Comparison of ENCODE assay signal across 20 mouse cellular contexts in the genomic region with DNA sequence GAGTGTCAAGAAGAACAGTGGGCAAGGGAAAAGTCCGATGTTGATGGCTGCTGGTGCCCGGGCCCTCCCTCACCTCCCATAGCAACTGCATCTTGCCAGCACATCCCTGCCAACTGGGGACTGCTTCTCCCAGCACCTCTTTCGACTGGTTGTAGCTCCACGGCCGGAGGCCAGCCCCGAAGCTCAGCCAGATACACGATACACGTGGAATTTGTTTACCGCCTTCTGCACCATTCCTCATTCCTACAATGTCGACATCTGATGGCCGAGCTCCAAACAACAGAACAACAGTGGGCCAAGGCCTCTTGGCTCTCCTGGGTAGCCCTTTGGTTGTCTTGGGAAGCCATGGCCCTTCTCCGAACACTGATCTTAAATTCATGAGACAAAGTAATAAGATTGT.
DNase-seq lines count a peak whose midpoint lies in the region; ATAC-seq lines count a peak whose summit lies in the region.
"Had no signal": no experiment of that assay in that cellular context is flagged by ENCODE, and none has a peak within 500 bp of the region (broad histone marks: within the 10 kb centered on the region; RNA-seq: fewer than 3 reads in every experiment).

No protein-coding gene starts in this region.

- peak; percentile 92 for DNase-seq in heart, adult 11 months
- no peak for DNase-seq in heart, embryonic 10.5 days (ENCODE audit: low spot score)
- peak; percentile 46 for DNase-seq in lung, postnatal 36 days
- no peak for DNase-seq in lung, postnatal 25 days (ENCODE audit: low spot score)
- DNase-seq in gastrocnemius, adult 8-10 months (ENCODE audit: low spot score in 2 of 2) = peak; percentile 17 to 61
- no peak for DNase-seq in cerebellum, adult 9-11 months
- DNase-seq: B cell, adult 2 months; cerebellum, adult 2 months; heart, postnatal 36 days; kidney, adult 18-20 months; right cerebral cortex, adult 18-20 months; thymus, postnatal 4 days had no signal

- WGBS in heart, embryonic 10.5 days = 88% methylated on average over 12 of the region's 12 CpGs
- 91% methylated on average over 11 of the region's 12 CpGs for WGBS in midbrain, embryonic 16.5 days

- H3K9ac ChIP-seq in midbrain, embryonic 16.5 days (ENCODE audit: low read depth, low read length) = no peak overlapping the region
- H3K9ac ChIP-seq: embryonic facial prominence, embryonic 13.5 days; hindbrain, embryonic 15.5 days; limb, embryonic 13.5 days; liver, embryonic 14.5 days; midbrain, embryonic 15.5 days had no signal

- no peak for ATAC-seq in midbrain, embryonic 16.5 days
- ATAC-seq: activated CD4-positive, CD25-positive, alpha-beta regulatory T cell, adult 4 months; midbrain, embryonic 15.5 days; Patski had no signal

- H3K36me3 ChIP-seq in heart, embryonic 10.5 days = no peaks in the 10 kb centered on the region
- no peaks in the 10 kb centered on the region for H3K36me3 ChIP-seq in midbrain, embryonic 16.5 days (ENCODE audit: control insufficient read depth, insufficient read depth, low read length)
- H3K36me3 ChIP-seq: embryonic facial prominence, embryonic 13.5 days; hindbrain, embryonic 15.5 days; limb, embryonic 13.5 days; midbrain, embryonic 15.5 days had no signal

- no peak overlapping the region for H3K4me3 ChIP-seq in heart, embryonic 10.5 days
- H3K4me3 ChIP-seq in midbrain, embryonic 16.5 days (ENCODE audit: low read depth, low read length) = no peak overlapping the region
- H3K4me3 ChIP-seq: embryonic facial prominence, embryonic 13.5 days; hindbrain, embryonic 15.5 days; limb, embryonic 13.5 days; midbrain, embryonic 15.5 days had no signal

- no peak overlapping the region for H3K27ac ChIP-seq in heart, embryonic 10.5 days
- H3K27ac ChIP-seq in midbrain, embryonic 16.5 days (ENCODE audit: low read length) = no peak overlapping the region
- H3K27ac ChIP-seq: embryonic facial prominence, embryonic 13.5 days; hindbrain, embryonic 15.5 days; limb, embryonic 13.5 days; liver, embryonic 14.5 days; midbrain, embryonic 15.5 days had no signal

- no peak overlapping the region for H3K4me2 ChIP-seq in midbrain, embryonic 16.5 days (ENCODE audit: low read length)
- H3K4me2 ChIP-seq: embryonic facial prominence, embryonic 13.5 days; hindbrain, embryonic 15.5 days; limb, embryonic 13.5 days; midbrain, embryonic 15.5 days had no signal

- H3K9me3 ChIP-seq in heart, embryonic 10.5 days = no peaks in the 10 kb centered on the region
- no peaks in the 10 kb centered on the region for H3K9me3 ChIP-seq in midbrain, embryonic 16.5 days (replicated peaks; ENCODE audit: control insufficient read depth, low read length, poor library complexity, severe bottlenecking)
- H3K9me3 ChIP-seq: embryonic facial prominence, embryonic 13.5 days; hindbrain, embryonic 15.5 days; limb, embryonic 13.5 days; midbrain, embryonic 15.5 days had no signal

- peaks cover 38% of the 10 kb centered on the region for H3K4me1 ChIP-seq in heart, embryonic 10.5 days
- H3K4me1 ChIP-seq in midbrain, embryonic 16.5 days (ENCODE audit: control insufficient read depth, insufficient read depth, low read length) = no peaks in the 10 kb centered on the region
- H3K4me1 ChIP-seq: hindbrain, embryonic 15.5 days; midbrain, embryonic 15.5 days had no signal

- H3K27me3 ChIP-seq in heart, embryonic 10.5 days (ENCODE audit: insufficient read depth, poor library complexity, severe bottlenecking) = no peaks in the 10 kb centered on the region; the same call in 1 of the 2 replicates
- no peaks in the 10 kb centered on the region for H3K27me3 ChIP-seq in midbrain, embryonic 16.5 days (ENCODE audit: control insufficient read depth, insufficient read depth, low read depth, low read length)
- H3K27me3 ChIP-seq: embryonic facial prominence, embryonic 13.5 days; hindbrain, embryonic 15.5 days; limb, embryonic 13.5 days; midbrain, embryonic 15.5 days; Patski had no signal

Comparison
In these comparisons a context has a peak if more than half of its experiments do, and no peak if none do; other contexts are left out.
1. DNase-seq: peak in heart, adult 11 months (single experiment), lung, postnatal 36 days (single experiment) and gastrocnemius, adult 8-10 months (2 of 2); none in heart, embryonic 10.5 days (single experiment), lung, postnatal 25 days (single experiment) and cerebellum, adult 9-11 months (single experiment).